Mouse (Mus musculus) embryonic facial prominence, embryonic 11.5 days (tissue): ENCODE results near the gene Gga2. TPM values are rescaled to one million over a fixed set of nuclear protein-coding genes. Genes with fewer than 3 reads are reported as not detected.

ENCODE experiments used
- ATAC-seq: fragments of 200-750 bp; cut with Nextera tagmentation; replicated peaks from 2 replicates; pipeline ENCODE4 v1.8.0; 2017; ENCODE audit warnings: low read depth; ENCODE audit not compliant: insufficient number of reproducible peaks, low FRiP score, low TSS enrichment
- DNase-seq: peaks from one replicate; pipeline ENCODE4 v3.0.0-alpha.2; 2015; ENCODE audit warnings: low spot score
- H3K27ac ChIP-seq: fragments of 300-500 bp; sonication (generic); replicated peaks from 2 replicates; pipeline ENCODE4 v1.5.1; 2014; ENCODE audit warnings: mild to moderate bottlenecking, low read depth, low read length, control low read depth
- H3K27me3 ChIP-seq: fragments of 300-500 bp; sonication (generic); 2 replicates; pipeline ENCODE4 v1.6.1; 2014; ENCODE audit warnings: mild to moderate bottlenecking, low read length, moderate library complexity, mixed read lengths; ENCODE audit not compliant: control insufficient read depth, insufficient read depth
- H3K36me3 ChIP-seq: fragments of 300-500 bp; sonication (generic); replicated peaks from 2 replicates; pipeline ENCODE4 v1.6.1; 2014; ENCODE audit warnings: low read depth, mild to moderate bottlenecking, low read length, moderate library complexity, mixed read lengths; ENCODE audit not compliant: control insufficient read depth, insufficient read depth
- H3K4me1 ChIP-seq: fragments of 300-500 bp; sonication (generic); 2 replicates; pipeline ENCODE4 v1.6.1; 2014; ENCODE audit warnings: low read length, mixed read lengths; ENCODE audit not compliant: control insufficient read depth, insufficient read depth
- H3K4me2 ChIP-seq: fragments of 300-500 bp; sonication (generic); 2 replicates; pipeline ENCODE4 v1.6.1; 2014; ENCODE audit warnings: low read depth, mild to moderate bottlenecking, control low read depth, low read length, moderate library complexity
- H3K4me3 ChIP-seq: fragments of 300-500 bp; sonication (generic); 2 replicates; pipeline ENCODE4 v1.5.1; 2014; ENCODE audit warnings: low read depth, low read length, control low read depth
- H3K9ac ChIP-seq: fragments of 300-500 bp; sonication (generic); replicated peaks from 2 replicates; pipeline ENCODE4 v1.6.1; 2014; ENCODE audit warnings: mild to moderate bottlenecking, control low read depth, low read length
- H3K9me3 ChIP-seq: fragments of 300-500 bp; sonication (generic); replicated peaks from 2 replicates; pipeline ENCODE4 v1.6.1; 2016; ENCODE audit warnings: mild to moderate bottlenecking, low read length, inconsistent platforms, mixed read lengths; ENCODE audit not compliant: control insufficient read depth
- WGBS: fragments of 180-500 bp; shearing (Covaris S2); extraction: QIAGEN DNeasy Blood & Tissue Kit; methylation state at CpG from one replicate; pipeline ENCODE4 v1.1.7; 2014; 5-methylcytosine and 5-hydroxymethylcytosine counted together
- polyA plus RNA-seq: library from polyadenylated mRNA; unstranded; fragments of >200 nt; fragmentation: Nextera tagmentation; extraction: Ambion mirVana; gene quantifications from 2 replicates; pipeline ENCODE4 v1.2.1, GENCODE M21; 2014

Gene Gga2
- polyA plus RNA-seq = 80.9 and 82.0 TPM in 2 replicates

- WGBS = under 1% methylated on average over 49 of the region's 50 CpGs
- DNase-seq (peak; percentile 93), ATAC-seq (peak; percentile 78)
- Histone ChIP-seq H3K27ac (peak within 1 kb of the TSS; percentile 52; the same call in 1 of the 2 replicates), H3K9me3 (no peaks in the 10 kb centered on the region), H3K4me1 (no peaks in the 10 kb centered on the region), H3K27me3 (no peaks in the 10 kb centered on the region), H3K4me2 (peak within 1 kb of the TSS; percentile 74), H3K9ac (peak within 1 kb of the TSS; percentile 87), H3K36me3 (no peaks in the 10 kb centered on the region), H3K4me3 (peak within 1 kb of the TSS; percentile 75)
Observed at GRCm38 (mm10) chr7:122020667-122021354, at the start of gene Gga2. Gene Gga2, minus strand, starts transcription at chr7:122021222.

- 1% methylated on average over 58 of the region's 58 CpGs for WGBS
- H3K4me1 ChIP-seq = no peaks in the 10 kb centered on the region
- ATAC-seq (peak; percentile 46), DNase-seq (no peak)
- no peaks in the 10 kb centered on the region for H3K27me3 ChIP-seq
- H3K4me2 ChIP-seq = peak overlapping the region; percentile 49
- H3K9me3 ChIP-seq = no peaks in the 10 kb centered on the region
- peak overlapping the region; percentile 99 for H3K4me3 ChIP-seq
- peak overlapping the region; percentile 97 for H3K9ac ChIP-seq
- H3K36me3 ChIP-seq = no peaks in the 10 kb centered on the region; the same call in none of the 2 replicates
- H3K27ac ChIP-seq = peak overlapping the region; percentile 87
Observed at GRCm38 (mm10) chr7:122067517-122068381, 46.7 kb upstream of the Gga2 start.

GRCm38 (mm10) chr7:122066945-122067516, 46.0 kb upstream of the Gga2 start, which contains the start of the genes Ubfd1 and Ears2:
Gene Ubfd1, plus strand, starts transcription at chr7:122067175.
Gene Ears2, minus strand, starts transcription at chr7:122067263.
- DNase-seq = peak; percentile 97
- ATAC-seq = peak; percentile 99
- Histone ChIP-seq H3K4me3 (peak within 1 kb of the TSS; percentile 99), H3K27ac (peak within 1 kb of the TSS; percentile 87), H3K4me2 (peak within 1 kb of the TSS; percentile 53), H3K36me3 (no peaks in the 10 kb centered on the region; the same call in 1 of the 2 replicates), H3K9ac (peak within 1 kb of the TSS; percentile 97), H3K9me3 (no peaks in the 10 kb centered on the region), H3K4me1 (no peaks in the 10 kb centered on the region), H3K27me3 (no peaks in the 10 kb centered on the region)
- WGBS = under 1% methylated on average over 59 of the region's 60 CpGs

GRCm38 (mm10) chr7:122066102-122066944, 45.3 kb upstream of the Gga2 start:
- ATAC-seq (peak; percentile 66; the same call in 1 of the 2 replicates), DNase-seq (no peak)
- WGBS = 24% methylated on average over 27 of the region's 31 CpGs
- Histone ChIP-seq H3K9ac (peak overlapping the region; percentile 97), H3K36me3 (no peaks in the 10 kb centered on the region), H3K9me3 (no peaks in the 10 kb centered on the region), H3K27me3 (no peaks in the 10 kb centered on the region), H3K4me3 (peak overlapping the region; percentile 99), H3K4me2 (peak overlapping the region; percentile 53), H3K4me1 (no peaks in the 10 kb centered on the region), H3K27ac (peak overlapping the region; percentile 87)

- H3K4me2 ChIP-seq = no peak overlapping the region
- no peak overlapping the region for H3K27ac ChIP-seq
- H3K4me1 ChIP-seq = no peaks in the 10 kb centered on the region
- H3K9ac ChIP-seq = no peak overlapping the region; the same call in 1 of the 2 replicates
- no peak for ATAC-seq
- H3K4me3 ChIP-seq = no peak overlapping the region
- no peaks in the 10 kb centered on the region for H3K36me3 ChIP-seq
- H3K27me3 ChIP-seq = no peaks in the 10 kb centered on the region
- no peak for DNase-seq
- H3K9me3 ChIP-seq = no peaks in the 10 kb centered on the region
- WGBS = 78% methylated on average over 1 of the region's 1 CpGs
Observed at GRCm38 (mm10) chr7:122065656-122066055, 44.6 kb upstream of the Gga2 start.

GRCm38 (mm10) chr7:122056633-122057032, 35.6 kb upstream of the Gga2 start:
- ATAC-seq (no peak), DNase-seq (no peak)
- H3K4me2 ChIP-seq = no peak overlapping the region
- 87% methylated on average over 5 of the region's 5 CpGs for WGBS
- H3K4me1 ChIP-seq = no peaks in the 10 kb centered on the region
- H3K9me3 ChIP-seq = no peaks in the 10 kb centered on the region
- H3K4me3 ChIP-seq = no peak overlapping the region
- H3K9ac ChIP-seq = no peak overlapping the region
- H3K36me3 ChIP-seq = peaks cover 5% of the 10 kb centered on the region
- no peak overlapping the region for H3K27ac ChIP-seq
- H3K27me3 ChIP-seq = no peaks in the 10 kb centered on the region

GRCm38 (mm10) chr7:122050834-122051233, 29.8 kb upstream of the Gga2 start:
- Histone ChIP-seq H3K9me3 (no peaks in the 10 kb centered on the region), H3K4me3 (no peak overlapping the region), H3K4me1 (no peaks in the 10 kb centered on the region), H3K4me2 (no peak overlapping the region), H3K27ac (no peak overlapping the region), H3K9ac (no peak overlapping the region), H3K36me3 (peaks cover 5% of the 10 kb centered on the region), H3K27me3 (no peaks in the 10 kb centered on the region)
- ATAC-seq = no peak
- no peak for DNase-seq
- WGBS = 57% methylated on average over 1 of the region's 1 CpGs
